Mouse (Mus musculus): ENCODE results near the gene Tsc22d2.

DNA sequence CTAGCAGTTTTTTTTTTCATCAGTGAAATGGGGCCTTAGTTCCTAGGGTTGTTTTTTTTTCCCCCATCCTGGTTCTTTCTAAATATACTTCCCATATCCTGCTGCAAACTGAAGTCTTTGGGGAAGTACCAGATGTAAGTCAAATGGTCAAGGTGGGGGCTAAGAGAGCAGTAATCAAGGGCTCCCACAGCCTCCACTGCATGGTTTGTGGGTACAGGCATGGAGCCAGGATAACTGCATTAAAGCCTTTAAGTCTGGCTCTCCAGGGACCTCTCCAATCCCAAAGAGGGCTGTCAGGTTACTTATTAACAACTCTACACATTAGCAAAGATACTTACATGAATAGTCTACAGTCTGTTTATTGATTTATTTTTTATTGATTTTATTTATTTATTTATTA lies 2.8 kb upstream of the Tsc22d2 start:
- TF ChIP-seq POLR2A (IDR thresholded peaks at IDR 0.05; ENCODE audit: insufficient read depth, low read depth, low read length) (no peak), CTCF (IDR thresholded peaks at IDR 0.05) (no peak)
